Mouse (Mus musculus) cerebellum, adult 9-10 months (tissue): Measurements from ENCODE around the gene Gramd4.
"Not testable (repeated sequence)": the region's sequence is repeated elsewhere in the genome, so short reads cannot be mapped to it uniquely, and the experiment has no call there.

Experiments
- DNase-seq: peaks from one replicate; pipeline ENCODE4 v3.0.0; 2022

Gene Gramd4

DNA sequence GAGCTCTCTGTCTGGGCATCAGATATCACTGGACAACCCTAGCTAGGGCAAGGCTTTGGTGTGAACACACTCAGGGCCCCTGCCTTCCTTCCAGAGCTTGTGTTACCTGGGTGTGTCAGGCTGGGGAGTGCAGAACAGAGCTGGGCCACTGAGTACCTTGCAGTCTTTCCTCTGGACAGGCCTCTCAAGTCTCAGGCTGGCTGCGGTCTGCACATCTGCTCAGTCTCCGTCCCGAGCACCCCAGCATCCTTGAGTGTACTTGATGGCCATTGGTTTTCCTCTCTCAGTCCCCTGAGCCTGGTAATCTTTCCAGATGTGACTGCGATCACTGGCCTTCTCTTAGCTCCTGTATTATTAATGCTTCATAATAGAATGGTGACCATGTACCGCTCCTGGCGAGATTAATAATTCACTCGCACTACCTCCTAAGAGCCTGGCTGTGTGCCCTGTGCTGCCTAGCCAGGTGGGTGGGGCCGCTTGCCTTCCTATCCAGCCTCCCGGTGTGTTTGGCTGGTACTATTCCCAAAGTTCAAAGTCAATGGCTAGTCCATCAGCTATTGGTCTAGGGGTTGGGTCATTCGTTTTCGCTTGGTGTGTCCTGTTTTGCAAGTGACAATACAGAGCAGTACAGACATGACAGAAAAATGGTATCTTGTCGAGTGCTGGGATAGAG, 34.6 kb downstream of the Gramd4 start:
- no peak for DNase-seq

DNA sequence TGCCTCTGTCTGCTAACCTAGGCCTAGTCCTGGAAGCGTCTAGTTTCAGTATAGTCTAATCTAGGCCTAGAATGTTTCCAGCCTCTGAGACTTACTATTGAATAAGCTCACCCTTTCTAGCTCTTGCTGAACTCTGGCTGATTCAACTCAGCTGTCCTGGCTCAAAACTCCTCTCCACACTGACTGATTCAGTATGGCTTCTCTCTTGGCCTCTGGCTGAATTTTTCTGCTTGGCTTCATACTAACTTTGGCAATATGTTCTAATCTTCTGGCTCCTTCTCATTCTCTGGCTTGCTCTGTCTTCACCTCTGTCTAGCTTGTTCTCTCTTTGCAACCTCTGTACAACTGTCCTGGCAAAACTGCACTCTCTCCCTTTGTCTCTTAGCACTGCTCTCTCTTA, 35.7 kb downstream of the Gramd4 start:
- no peak for DNase-seq

DNA sequence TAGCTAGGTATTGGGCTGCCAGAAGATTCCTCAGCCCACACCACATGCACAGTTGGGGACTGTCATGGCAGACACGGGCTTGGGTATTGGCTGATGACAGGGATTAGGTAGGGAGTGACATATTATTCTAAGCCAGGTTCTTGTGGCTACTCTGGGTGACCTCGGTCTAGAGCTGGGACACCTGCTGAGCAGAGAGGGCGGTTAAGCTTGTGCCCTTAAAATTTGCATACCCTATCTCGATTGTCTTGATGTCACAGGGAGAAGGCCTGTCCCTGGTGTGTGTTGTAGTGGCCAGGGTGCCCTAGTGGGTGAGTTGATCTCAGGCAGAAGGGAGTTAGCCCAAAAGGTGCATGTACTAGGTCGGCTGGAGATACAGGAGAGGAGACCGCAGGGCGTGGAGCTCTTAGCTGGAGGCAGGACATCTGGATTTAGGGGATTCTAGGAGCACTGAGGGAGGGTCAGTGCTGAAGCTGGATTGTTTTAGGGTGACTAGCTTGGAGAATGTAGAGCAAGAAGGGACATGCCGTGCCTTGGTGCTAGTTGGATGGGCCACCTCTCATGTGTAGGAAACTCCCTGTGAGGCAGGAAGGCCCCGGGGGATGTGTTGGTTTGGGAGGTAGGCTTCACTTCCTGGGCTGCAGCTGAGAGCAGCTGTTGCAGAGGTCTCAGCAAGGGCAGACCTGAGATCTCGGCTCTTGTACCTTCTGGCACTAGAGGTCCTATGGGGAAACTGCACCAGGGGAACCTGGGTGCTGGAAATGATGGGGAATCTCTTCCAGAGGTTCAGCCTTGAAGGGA, 37.0 kb downstream of the Gramd4 start:
- DNase-seq = no peak

DNA sequence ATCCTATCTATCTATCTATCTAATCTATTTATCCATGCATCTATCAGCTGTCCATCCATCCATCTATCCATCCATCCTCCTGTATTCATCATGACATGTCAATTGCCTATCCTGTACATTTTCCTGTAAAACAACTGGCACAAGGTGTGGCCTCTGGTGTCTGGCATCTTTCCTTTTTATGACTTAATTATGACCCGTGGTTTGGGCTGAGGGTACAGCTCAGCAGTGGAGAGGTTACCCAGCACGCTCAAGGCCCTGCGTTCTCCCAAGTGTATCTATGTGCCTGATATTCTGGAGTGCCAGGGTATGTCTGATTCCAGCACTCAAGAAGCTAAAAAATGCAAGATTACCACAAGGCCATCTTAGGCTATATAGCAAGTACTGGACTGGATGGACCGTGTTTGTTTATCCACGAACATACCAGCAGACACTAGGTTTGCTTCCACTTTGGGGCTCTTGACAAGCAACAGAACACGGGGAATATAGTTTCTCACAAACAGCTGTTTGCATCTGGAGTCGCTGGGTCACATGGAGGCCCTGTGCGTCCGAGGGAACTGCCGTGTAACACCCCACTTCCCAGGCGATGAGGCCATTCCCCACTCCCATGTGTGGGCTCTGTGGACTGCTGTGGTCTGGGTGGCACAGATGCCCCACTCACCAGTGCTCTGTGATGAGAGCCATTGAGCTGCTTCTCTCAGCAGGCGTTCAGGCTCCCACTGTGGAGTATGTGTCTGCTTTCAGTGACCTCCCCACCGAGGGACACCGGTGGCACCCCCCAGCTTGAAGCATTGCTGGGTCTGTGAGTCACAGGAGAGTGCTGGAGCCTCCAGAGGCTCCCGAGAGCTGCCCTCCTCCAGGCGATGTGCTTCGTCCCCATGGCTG, 38.5 kb downstream of the Gramd4 start:
- no peak for DNase-seq

DNA sequence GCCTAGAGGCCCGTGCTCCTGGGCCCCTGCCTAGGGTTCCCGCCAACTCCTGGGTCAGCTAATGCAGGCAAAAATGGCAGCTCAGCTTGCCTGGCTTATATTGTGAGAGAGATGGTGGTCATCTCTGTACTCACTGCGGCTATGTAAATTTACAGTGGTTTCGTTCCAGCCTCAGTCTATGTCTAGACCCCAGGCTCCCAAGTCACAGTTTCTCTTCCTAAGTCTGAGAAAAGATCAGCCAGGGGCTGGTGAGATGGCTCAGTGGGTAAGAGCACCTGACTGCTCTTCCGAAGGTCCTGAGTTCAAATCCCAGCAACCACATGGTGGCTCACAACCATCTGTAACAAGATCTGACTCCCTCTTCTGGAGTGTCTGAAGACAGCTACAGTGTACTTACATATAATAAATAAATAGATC, 39.1 kb downstream of the Gramd4 start:
- not testable (repeated sequence) for DNase-seq

DNA sequence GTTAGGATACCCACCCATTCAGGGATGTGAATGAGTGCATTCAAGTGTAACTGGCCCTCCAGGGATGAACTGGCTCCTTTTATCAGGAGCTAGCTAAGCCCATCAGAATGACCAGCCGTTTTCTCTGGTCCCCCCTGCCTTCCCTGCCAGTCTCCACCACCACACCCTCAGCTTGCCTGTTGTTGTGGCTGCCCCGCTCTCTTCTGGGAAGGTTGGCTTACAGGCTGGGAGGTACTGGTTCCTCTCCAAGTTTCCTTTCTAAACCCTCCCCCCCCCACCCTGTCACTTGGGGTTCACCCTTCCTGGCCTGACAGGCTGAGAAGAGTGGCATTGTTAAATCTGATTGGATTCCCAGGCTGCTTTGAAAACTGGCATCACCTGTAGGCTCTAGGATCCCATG, 40.4 kb downstream of the Gramd4 start:
- DNase-seq = no peak

DNA sequence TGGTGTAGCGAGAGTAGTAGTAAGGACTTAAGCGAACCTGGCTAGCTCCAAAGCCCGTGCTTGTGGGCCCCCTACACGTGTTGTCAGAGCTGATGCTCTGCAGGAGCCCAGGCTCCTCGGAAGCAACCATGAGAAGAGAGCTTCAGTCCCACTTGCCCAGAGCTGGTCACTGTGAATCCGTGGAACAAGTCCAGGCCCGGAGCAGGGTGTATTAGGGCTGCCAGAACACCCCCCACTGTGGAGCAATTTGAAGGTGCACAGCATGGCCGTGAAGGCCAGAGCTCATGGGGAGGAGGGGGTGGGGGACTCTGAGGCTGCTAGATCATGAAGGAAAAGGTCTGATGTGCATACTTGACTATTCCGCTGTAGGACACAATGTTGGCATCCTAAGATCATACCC, 44.1 kb downstream of the Gramd4 start:
- no peak for DNase-seq

DNA sequence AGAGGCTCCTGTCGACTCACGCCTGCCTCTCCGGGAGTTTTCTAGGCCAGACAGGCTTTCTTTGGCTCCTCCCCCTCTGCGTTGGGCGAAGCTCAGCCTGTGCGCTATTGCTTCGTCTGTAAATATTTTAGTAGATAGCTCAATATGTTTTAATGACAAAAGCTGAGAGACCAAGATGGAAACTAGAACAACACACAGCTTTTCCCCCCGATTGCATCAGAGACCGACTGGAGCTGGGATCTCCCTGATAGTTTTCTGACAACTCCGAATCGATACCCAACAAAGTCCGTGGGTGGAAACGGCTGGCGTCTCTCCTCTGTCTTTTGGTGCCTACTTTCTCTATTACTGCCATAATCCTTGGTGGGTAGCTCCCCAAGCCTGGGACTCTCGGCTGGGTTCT, 44.8 kb downstream of the Gramd4 start:
- no peak for DNase-seq

DNA sequence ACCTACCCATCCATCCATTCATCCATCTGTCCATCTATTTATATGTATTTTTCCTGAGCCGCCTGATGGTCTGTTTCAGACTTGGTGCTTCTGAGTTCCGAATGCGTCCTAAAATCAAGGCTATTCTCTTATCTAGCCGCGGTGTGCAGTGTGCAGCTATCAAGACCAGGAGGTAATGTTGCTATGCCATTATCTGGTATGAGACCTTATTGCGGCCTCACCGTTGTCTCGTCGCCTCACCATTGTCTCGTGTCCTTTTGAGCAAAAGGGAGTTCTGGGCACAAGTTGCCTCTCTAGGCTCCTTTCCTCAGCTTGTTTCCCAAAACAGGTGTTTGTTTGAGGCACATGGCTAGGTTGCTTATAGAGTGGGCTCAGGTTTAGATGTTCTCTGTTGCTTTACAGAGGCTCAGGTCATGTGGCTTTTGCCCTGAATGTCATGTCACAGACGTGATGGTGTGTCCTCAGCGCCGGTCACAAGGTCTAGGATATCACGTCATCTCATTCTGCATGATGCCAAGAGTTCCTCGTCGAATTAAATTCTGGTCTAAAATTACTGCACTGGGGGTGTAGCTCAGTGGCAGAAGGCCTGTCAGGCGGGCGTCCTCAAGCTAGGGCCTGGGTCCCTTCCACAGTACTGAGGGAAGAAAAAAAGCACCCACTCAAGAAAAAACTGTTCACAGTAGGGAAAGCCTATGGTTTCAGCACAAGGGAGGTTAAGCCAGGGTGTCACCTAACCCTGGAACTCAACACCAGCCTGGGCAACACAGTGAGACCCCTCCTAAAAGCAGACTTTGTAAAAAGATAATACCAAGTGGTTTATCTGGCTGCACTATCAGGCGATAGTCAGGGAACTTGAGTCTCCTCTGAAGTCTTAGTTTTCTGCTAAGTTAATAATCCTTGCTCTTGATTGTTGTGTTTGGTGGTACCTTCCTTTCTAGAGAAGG, 47.2 kb downstream of the Gramd4 start:
- no peak for DNase-seq

DNA sequence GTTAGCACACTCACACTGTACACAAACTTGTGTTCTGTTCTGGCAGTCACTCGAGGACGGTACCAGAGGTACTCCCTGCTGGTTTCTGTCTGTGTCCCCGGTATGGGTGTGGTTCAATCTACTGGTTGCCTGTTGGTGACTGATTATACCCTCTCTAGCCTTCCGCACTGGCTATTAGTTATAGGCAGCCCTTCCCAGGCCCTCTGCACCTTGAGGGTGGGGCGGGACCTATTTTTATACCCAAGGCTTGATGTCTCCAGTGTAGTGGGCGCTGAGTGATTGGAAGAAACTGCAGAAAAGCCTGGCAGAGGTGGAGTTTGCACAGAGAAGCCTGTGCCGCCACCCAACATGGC, 47.8 kb downstream of the Gramd4 start:
- DNase-seq = no peak

DNA sequence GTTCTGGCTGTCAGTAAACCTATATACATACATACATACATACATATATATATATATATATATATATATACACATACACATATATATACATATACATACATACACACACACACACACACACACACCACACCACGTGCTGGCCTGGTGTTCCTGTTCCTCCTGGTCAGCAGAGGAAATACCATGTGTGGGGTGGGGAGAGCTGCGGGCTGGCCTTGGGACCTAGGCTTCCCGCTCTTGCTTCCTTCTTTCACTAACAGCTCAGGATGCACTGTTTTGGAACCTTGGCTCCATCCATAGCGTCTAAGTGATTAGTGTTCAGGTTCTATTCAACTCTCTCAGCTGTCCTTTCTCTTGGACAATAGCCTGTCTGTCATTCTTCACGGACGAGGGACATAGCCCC, 48.3 kb downstream of the Gramd4 start:
- no peak for DNase-seq

DNA sequence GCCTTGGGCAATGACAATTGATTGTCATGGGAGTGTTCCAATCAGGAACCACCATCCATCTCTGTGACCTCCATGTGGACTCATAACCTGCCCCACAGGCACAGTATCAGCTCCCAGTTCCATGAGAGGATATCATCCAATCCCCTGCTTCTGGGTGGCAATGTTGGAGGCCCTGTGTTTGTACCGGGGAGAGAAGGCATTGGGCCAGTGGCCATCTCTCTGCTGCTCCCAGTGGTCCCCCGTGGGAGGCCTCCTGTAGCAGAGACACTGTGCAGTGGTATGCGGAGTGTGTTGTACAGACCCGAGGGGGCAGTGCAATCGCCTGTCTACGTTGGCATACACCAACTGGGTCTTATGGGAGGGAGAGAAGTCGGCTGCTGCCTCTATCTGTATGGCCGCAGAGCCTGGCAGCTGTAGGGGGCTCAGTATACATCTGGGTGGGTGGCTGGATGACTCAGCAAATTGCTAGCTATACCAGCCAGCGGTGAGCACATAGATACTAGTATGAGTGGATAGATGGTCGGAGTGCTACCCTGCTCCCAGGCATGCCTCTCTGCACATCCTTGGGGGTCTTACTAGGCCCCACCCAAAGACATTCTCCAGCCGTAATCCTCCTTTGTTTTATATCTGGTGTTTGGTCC, 50.5 kb downstream of the Gramd4 start:
- DNase-seq = no peak

DNA sequence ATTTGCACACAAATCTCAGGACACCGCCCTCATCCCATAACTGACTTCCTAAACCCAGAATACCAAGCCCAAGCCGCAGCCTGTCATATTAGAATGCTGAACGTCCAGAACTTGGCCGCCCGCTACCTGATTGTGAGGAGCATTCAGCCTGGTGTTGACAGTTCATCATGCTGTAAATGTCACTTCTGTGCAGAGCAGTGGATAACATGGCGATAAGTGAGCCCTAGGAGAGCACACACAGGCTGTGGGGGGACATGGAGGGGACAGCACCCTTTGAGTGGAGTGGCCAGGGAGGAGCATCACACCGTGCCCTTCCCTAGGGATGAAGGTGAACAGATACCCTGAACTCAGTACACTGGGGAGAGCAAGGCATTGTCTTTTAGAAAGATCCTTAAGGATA, 51.8 kb downstream of the Gramd4 start:
- no peak for DNase-seq

DNA sequence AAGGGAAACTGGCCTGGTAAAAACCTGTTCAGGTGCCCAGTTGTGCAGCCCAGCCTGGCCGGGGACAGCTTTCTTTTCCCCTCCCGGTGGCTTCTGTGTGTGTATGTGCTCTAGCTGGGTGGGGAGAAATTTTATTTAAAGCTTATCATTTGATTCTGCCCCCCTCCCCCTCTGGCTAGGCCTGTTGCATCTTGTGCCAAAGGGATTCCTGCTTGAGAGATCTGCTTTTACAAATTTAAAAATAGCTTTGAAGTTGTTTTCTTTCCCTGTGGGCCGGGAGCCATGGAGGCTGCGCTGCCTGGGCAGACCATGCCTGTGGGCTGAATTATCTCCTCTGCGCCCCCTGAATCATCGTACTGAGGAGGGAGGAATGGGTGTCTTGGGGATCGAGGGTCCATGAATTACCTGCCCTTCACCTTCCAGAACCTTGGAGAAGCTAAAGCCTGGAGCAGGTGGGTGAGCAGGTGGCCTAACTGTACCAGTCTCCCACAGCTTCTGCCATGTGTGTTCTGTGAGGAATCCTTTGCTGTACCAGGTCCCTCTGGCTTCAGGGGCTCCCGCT, 52.2 kb downstream of the Gramd4 start:
- DNase-seq = peak; percentile 77

DNA sequence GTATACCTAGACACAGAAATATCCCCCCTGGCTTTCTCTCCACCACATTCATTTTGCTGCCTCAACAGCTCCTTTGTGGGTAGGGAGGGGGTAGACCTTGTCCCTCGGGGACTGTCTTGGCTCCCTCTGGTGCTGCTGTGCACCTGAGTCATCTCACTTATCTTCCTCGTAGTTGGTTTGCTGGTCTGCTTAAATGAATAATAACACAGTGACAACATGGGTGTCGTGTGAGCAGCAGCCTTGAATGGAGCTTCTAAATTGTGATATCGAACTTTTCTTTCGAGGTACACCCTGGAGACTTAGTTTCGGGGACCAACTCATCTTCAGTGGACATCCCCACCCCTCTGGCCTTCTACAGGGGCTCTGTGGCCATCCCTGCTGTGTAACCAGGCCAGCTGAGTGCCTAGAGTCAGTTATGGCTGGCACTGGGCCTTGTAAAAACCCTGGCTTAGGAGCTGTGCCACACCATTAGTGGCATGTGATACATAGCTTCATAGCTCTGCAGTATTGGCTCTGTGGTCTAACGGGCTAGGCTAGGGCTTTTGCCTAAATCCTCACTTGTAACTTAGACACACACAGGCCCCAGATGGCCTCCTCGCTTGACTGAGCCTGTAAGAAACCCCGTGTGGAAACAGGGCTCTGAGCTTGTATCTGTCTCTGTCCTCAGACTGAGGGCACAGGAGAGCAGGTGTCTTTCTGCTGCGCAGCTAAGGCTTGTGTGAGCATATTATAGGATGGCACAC, 53.0 kb downstream of the Gramd4 start:
- peak; percentile 92 for DNase-seq

DNA sequence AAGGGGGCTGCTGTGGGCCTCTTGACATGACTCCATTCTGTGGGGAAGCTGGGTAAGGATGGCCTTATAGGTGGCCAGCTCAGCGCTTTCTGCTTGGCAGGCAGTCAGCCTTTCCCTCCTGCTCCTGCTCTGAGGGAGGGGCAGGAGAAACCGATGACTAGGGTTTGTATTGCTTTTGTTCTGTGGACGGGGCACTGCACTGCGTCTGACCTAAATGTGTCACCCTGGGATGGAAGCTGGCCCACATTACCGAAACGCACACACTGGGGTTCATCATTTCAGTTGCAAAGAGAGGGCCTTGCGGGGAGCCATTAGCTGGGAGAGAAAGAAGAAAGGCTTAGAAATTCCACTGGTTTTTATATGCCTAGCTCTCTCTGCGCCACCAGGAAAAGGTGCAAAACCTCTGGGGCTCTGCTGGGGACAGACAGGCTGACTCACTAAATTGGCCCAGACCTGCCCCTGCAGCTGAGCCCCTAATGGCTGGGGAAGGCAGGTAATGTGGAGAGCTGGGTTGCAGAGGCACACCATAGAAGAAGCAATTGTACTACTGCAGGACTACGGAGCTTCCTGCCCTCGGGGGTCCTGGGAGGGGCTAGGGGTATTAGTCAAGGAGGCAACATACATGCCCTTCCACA, 55.3 kb downstream of the Gramd4 start:
- DNase-seq = peak; percentile 76

DNA sequence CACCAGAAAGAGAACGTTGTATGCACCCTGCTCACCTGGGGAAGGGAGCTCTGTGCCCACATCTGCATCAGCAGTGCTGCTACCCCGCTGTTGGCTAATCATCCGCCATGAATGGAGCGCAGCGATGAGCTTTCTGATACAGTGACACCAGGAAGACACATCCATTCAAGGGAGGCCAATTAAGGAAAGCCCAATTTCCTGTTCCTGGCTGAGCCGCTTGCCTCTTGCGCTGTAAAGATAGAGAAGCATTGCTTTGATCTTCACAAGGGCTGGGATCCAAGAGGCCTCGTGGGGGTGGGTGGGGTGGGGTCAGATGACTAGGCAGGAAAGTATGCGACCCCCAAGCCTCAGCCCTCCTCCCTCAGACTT, 55.8 kb downstream of the Gramd4 start:
- DNase-seq = peak; percentile 43

DNA sequence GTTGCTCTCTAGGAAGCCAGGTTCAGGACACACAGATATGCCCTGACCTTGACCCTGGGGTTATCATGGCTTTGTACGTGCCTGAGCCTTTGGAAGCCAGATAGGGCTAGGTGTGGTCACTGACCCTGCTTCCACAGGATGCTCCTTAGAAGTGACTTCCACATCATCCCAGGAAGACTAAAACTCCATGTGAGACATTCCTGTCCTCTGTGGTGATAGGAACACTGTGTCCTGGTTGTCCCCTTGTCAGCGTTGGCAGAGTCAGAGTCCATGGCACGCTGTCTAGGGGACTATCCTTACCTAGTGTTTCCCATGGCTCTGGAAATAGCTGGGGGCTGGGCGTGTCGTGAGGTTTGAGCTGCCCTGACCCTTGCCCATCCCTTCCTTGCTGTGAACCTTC, 58.9 kb downstream of the Gramd4 start:
- no peak for DNase-seq

DNA sequence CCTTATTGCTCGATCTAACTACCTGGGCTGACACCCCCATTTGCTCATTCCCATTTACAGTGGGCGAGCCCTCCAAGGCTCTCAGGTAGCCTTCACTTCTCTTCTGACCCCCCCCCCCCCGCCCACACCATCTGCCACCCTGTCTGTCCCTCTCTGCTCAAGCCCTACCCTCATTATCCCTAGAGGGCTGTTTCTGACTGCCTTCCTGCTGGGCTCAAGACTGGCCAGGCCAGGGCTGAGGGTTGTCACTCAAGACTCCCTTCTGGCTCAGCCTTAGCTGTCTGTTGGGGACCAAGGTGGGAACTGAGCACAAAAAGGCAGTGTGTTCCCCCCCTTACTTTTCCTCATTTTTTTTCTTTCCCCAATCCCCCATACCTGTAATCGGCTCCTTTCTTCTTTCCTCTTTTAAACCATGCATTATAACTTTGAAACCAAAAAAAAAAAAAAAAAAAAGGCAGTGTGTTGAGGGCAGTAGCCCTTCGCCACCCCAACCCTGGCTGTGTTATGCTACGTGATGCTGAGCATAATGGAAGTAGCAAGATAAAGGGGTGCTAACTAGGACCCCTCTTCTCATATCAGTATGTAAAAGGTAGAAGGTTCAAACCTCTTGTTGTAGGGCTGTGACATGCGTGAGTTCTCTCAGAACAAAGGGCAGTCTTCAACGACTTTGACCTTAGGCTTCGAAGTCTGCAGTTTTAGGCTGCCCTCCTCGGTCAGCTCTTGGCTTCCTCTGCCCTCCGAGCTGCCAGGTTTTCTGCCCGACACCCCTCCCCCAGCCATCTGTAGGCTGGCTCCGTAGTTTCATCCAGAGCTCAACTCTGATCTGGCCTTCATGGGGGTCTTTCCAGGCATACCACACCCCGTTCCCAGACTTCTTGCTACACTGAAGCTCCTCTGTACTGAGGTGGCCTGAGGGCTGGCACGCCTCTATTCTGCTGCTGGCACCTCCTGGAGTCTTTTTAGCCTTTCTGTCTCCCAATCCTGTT, 59.9 kb downstream of the Gramd4 start:
- peak; percentile 72 for DNase-seq
